Mouse (Mus musculus): ENCODE results near the gene Henmt1.

The Henmt1 gene

GRCm38 (mm10) chr3:108973980-108974660 lies 34.4 kb downstream of the Henmt1 start:
- no peak for TF ChIP-seq GATA4 (IDR thresholded peaks at IDR 0.05; ENCODE audit: insufficient replicate concordance, low read length)

- no peak for TF ChIP-seq GATA4 (IDR thresholded peaks at IDR 0.05; ENCODE audit: insufficient replicate concordance, low read length)
Observed at GRCm38 (mm10) chr3:108974920-108975485, 35.3 kb downstream of the Henmt1 start.

GRCm38 (mm10) chr3:108977340-108978030 lies 37.8 kb downstream of the Henmt1 start:
- TF ChIP-seq GATA4 (IDR thresholded peaks at IDR 0.05; ENCODE audit: insufficient replicate concordance, low read length), result no peak

- TF ChIP-seq GATA4 (IDR thresholded peaks at IDR 0.05; ENCODE audit: insufficient replicate concordance, low read length), result no peak
Observed at GRCm38 (mm10) chr3:108981946-108982345, 42.3 kb downstream of the Henmt1 start.

GRCm38 (mm10) chr3:108983989-108984388 lies 44.3 kb downstream of the Henmt1 start:
- TF ChIP-seq GATA4 (IDR thresholded peaks at IDR 0.05; ENCODE audit: insufficient replicate concordance, low read length), result no peak

GRCm38 (mm10) chr3:108986534-108986933 lies 46.9 kb downstream of the Henmt1 start:
- TF ChIP-seq GATA4 (IDR thresholded peaks at IDR 0.05; ENCODE audit: insufficient replicate concordance, low read length), result no peak

- TF ChIP-seq GATA4 (IDR thresholded peaks at IDR 0.05; ENCODE audit: insufficient replicate concordance, low read length), result no peak
Observed at GRCm38 (mm10) chr3:108987009-108987659, 47.5 kb downstream of the Henmt1 start.

GRCm38 (mm10) chr3:108989971-108990548 lies 50.4 kb downstream of the Henmt1 start:
- no peak for TF ChIP-seq GATA4 (IDR thresholded peaks at IDR 0.05; ENCODE audit: insufficient replicate concordance, low read length)

GRCm38 (mm10) chr3:108994477-108994876 lies 54.8 kb downstream of the Henmt1 start:
- no peak for TF ChIP-seq GATA4 (IDR thresholded peaks at IDR 0.05; ENCODE audit: insufficient replicate concordance, low read length)

GRCm38 (mm10) chr3:108995379-108995778 lies 55.7 kb downstream of the Henmt1 start:
- no peak for TF ChIP-seq GATA4 (IDR thresholded peaks at IDR 0.05; ENCODE audit: insufficient replicate concordance, low read length)

- TF ChIP-seq GATA4 (IDR thresholded peaks at IDR 0.05; ENCODE audit: insufficient replicate concordance, low read length), result peak; percentile 72; the same call in 1 of the 2 replicates
Observed at GRCm38 (mm10) chr3:108997284-108997683, 57.6 kb downstream of the Henmt1 start.

- no peak for TF ChIP-seq GATA4 (IDR thresholded peaks at IDR 0.05; ENCODE audit: insufficient replicate concordance, low read length)
Observed at GRCm38 (mm10) chr3:108997762-108998161, 58.1 kb downstream of the Henmt1 start.

GRCm38 (mm10) chr3:108999173-108999572 lies 59.5 kb downstream of the Henmt1 start:
- TF ChIP-seq GATA4 (IDR thresholded peaks at IDR 0.05; ENCODE audit: insufficient replicate concordance, low read length), result no peak

GRCm38 (mm10) chr3:109005777-109006176 lies 66.1 kb downstream of the Henmt1 start:
- no peak for TF ChIP-seq GATA4 (IDR thresholded peaks at IDR 0.05; ENCODE audit: insufficient replicate concordance, low read length)

GRCm38 (mm10) chr3:109008180-109008579 lies 68.5 kb downstream of the Henmt1 start:
- TF ChIP-seq GATA4 (IDR thresholded peaks at IDR 0.05; ENCODE audit: insufficient replicate concordance, low read length), result no peak

Data from liver, adult (tissue).